Mouse (Mus musculus) 3T3-L1 (cell line): ENCODE data around the gene Tom1.

ENCODE experiments used
- DNase-seq: peaks from one replicate; pipeline ENCODE4 v3.0.0-alpha.2; 2015; ENCODE audit warnings: low read depth, low spot score

The Tom1 gene

DNA sequence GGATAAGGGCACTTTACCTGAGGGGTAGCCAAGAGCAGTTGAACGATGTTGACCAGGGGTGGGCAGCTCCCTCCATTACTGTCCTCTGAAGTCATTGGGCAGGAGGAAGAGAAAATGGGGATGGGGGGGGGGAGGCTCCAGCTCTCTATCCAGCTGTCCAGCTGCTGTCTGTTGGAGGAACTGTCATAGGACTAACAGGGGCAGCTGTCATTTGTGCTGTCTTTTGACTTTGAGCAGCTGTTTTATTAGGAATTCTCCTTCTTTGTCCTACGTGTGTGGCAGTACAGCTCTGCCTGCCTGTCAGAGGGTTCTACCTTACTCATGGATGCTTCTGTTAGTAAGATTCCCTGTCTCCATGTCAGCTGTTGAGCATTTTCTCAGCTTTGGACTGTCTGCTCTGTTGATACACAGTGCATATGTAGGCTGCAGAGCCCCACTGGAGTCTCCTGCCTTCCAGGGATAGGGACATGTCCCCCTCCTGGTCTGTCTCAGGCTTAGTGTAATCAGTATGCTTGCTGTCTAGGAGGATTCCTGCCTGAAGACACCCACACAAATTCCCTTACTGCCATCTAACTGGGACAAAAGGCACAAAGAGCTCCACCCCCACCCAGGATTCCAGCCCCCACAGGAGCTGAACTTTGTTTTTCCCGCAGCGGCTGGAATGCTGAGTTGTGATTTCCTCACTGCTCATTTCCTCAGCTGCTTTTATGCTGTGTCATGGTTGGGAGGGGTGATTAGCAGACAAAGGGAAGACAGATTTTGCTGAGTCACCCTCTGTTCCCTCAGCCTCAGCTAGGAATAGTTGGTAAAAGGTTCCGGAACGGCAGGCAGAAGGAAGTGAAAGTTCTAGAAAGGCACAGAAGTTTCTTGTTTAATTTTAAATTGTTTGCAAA lies 55.7 kb downstream of the Tom1 start:
- peak; percentile 99 for DNase-seq

GRCm38 (mm10) chr8:75090781-75091365 lies 57.4 kb downstream of the Tom1 start:
- DNase-seq: no peak

DNA sequence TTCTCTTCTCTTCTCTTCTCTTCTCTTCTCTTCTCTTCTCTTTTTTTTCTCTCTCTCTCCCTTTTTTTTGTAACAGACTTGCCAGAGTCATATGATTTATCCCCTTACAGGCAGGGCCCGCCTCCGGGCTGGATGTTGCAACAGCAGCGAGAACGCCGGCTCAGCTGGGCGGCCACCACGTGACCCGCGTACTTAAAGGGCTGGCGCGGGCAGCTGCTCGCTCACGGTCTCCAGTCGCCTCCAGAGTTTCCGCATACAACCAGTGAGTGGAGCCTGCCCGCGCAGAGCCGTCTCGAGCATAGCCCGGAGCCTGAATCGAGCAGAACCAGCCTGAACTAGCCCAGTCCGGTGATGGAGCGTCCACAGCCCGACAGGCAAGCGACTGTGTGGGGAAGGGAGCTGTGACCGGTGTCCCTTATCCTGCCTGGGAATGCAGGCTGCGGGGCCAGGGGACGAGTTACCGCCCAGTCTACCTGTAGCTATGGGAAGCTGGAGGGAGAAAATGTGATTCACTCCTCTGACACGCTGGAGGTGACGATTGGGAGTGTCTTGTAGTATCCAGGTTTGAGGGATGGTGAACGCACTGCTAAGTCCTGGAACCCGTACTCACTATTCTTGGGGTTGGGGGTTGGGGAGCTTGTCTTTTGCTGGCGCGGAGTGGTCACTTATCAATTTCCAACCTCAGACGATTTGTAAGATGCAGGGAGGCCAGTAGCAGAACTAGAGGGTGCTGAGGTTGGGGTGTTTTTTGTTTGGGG lies 60.1 kb downstream of the Tom1 start, which contains the start of gene Hmox1:
Gene Hmox1 (plus strand): TSS at position 223 of the 758 bp plus-strand sequence.
- DNase-seq: peak; percentile 98

DNA sequence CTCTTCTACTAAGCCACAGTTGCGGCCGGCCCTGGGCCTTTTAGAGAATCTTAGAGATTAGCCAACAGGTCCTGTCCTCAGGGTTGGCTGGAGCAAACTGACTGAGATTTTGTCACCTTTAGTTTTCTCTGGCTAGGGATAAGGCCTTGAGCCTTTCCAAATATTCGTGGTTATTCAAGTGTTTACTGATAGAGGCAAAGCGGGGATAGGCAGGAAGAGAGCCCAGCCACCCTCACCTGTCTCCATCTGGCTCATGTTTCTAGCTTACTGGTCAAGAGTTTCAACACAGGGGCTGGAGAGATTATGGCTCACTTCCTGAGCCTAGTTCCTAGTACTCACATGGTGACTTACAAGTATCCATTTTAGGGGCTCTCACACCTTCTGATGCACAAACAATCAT lies 69.5 kb downstream of the Tom1 start:
- no peak for DNase-seq

GRCm38 (mm10) chr8:75103376-75103878 lies 69.9 kb downstream of the Tom1 start:
- DNase-seq: no peak

GRCm38 (mm10) chr8:75108527-75109235 lies 75.2 kb downstream of the Tom1 start:
- DNase-seq: peak; percentile 94

- peak; percentile 100 for DNase-seq
Observed at GRCm38 (mm10) chr8:75109236-75109967, 75.9 kb downstream of the Tom1 start, which contains the start of gene Mcm5. TSS of gene Mcm5 (plus strand) at chr8:75109569.

- no peak for DNase-seq
Observed at GRCm38 (mm10) chr8:75110093-75110492, 76.6 kb downstream of the Tom1 start.

DNA sequence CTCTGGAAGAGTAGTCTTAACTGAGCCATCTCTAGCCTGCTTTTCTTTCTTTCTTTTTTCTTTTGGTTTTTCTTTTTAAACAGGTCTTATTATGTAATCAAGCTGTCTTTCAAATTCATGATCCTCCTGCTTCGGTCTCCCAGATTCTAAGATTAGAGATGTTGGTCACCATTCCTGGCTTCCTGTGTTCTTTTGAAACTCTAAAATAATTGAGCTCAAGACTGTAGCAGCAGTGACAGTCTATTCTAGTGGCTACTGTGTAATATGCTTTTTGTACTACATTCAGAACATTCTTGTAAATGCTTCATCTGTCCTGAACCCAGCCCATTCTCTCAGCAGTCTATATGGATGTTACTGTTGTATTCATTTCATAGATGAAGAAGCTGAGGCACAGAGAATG lies 85.0 kb downstream of the Tom1 start:
- DNase-seq: no peak

DNA sequence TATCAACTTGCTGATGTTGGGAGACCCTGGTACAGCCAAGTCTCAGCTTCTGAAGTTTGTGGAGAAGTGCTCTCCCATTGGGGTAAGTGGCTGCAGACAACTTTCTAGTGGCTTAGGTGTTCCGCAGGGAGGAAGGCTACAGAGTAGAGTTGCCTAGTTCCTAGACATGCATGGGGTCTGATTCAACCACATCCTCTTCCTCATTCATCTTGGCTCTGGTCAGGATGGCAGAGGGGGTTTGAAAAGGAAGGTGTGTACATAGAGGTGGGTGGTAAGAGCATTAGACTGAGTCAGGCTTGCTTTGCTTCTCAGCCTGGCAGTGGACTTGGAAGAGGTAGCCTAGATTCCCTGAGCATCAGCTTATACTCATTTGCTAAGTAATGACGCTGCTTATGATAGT lies 85.8 kb downstream of the Tom1 start:
- no peak for DNase-seq
